Mouse (Mus musculus) megakaryocyte, embryonic 14.5 days (primary cell): ENCODE measurements around the gene Tnfrsf23.
"Not testable (repeated sequence)": the region's sequence is repeated elsewhere in the genome, so short reads cannot be mapped to it uniquely, and the experiment has no call there.

ENCODE experiments used
- FLI1 ChIP-seq: IDR thresholded peaks from 2 replicates; pipeline ENCODE4 v1.6.1; 2012; ENCODE audit warnings: low read length, inconsistent platforms, mixed read lengths
- GATA1 ChIP-seq: IDR thresholded peaks from 3 replicates; pipeline ENCODE4 v1.6.1; 2012; ENCODE audit warnings: mixed read lengths, low read length, inconsistent platforms, borderline replicate concordance

GRCm38 (mm10) chr7:143686191-143686590, 519 bp upstream of the Tnfrsf23 start:
- not testable (repeated sequence) for TF ChIP-seq GATA1, FLI1
